Mouse (Mus musculus): ENCODE data around the gene Synj2. TPM values are rescaled to one million over a fixed set of nuclear protein-coding genes. Genes with fewer than 3 reads are reported as not detected.

Synj2 gene
- polyA plus RNA-seq, 1 experiment from 2014 or later: 2.4 TPM

GRCm38 (mm10) chr17:5958229-5958628, 17.1 kb downstream of the Synj2 start:
- ATAC-seq (ENCODE audit: insufficient read depth): peak; percentile 65
- WGBS (ENCODE audit: insufficient replicate concordance): 61% methylated on average over 5 of the region's 5 CpGs

GRCm38 (mm10) chr17:5958636-5959035, 17.6 kb downstream of the Synj2 start:
- Histone ChIP-seq H3K9ac (no peak overlapping the region), H3K36me3 (replicated peaks) (no peaks in the 10 kb centered on the region), H3K4me2 (no peak overlapping the region), H3K4me3 (replicated peaks) (no peak overlapping the region), H3K27ac (replicated peaks) (no peak overlapping the region), H3K4me1 (replicated peaks) (peaks cover 10% of the 10 kb centered on the region), H3K9me3 (replicated peaks) (no peaks in the 10 kb centered on the region), H3K27me3 (no peaks in the 10 kb centered on the region)
- 62% methylated on average over 10 of the region's 10 CpGs for WGBS (ENCODE audit: insufficient replicate concordance)
- ATAC-seq (ENCODE audit: insufficient read depth): no peak

More at GRCm38 (mm10) chr17:5958229-5958628, 17.1 kb downstream of the Synj2 start:
- Histone ChIP-seq H3K4me3 (replicated peaks) (no peak overlapping the region), H3K27me3 (no peaks in the 10 kb centered on the region), H3K4me2 (no peak overlapping the region), H3K9ac (no peak overlapping the region), H3K9me3 (replicated peaks) (no peaks in the 10 kb centered on the region), H3K4me1 (replicated peaks) (peaks cover 10% of the 10 kb centered on the region), H3K27ac (replicated peaks) (no peak overlapping the region), H3K36me3 (replicated peaks) (no peaks in the 10 kb centered on the region)

- ATAC-seq (ENCODE audit: insufficient read depth): no peak
- Histone ChIP-seq H3K4me3 (replicated peaks) (no peak overlapping the region), H3K4me2 (no peak overlapping the region), H3K36me3 (replicated peaks) (no peaks in the 10 kb centered on the region), H3K27me3 (no peaks in the 10 kb centered on the region), H3K9ac (no peak overlapping the region), H3K27ac (replicated peaks) (no peak overlapping the region), H3K9me3 (replicated peaks) (no peaks in the 10 kb centered on the region), H3K4me1 (replicated peaks) (peaks cover 10% of the 10 kb centered on the region)
- 57% methylated on average over 7 of the region's 7 CpGs for WGBS (ENCODE audit: insufficient replicate concordance)
Observed at GRCm38 (mm10) chr17:5959096-5959495, 18.0 kb downstream of the Synj2 start.

- peaks cover 10% of the 10 kb centered on the region for H3K4me1 ChIP-seq (replicated peaks)
- H3K4me3 ChIP-seq (replicated peaks): no peak overlapping the region
- no peaks in the 10 kb centered on the region for H3K36me3 ChIP-seq (replicated peaks)
- WGBS (ENCODE audit: insufficient replicate concordance): 55% methylated on average over 9 of the region's 9 CpGs
- no peak overlapping the region for H3K9ac ChIP-seq
- no peaks in the 10 kb centered on the region for H3K9me3 ChIP-seq (replicated peaks)
- ATAC-seq (ENCODE audit: insufficient read depth): no peak
- no peak overlapping the region for H3K4me2 ChIP-seq
- H3K27me3 ChIP-seq: no peaks in the 10 kb centered on the region
- no peak overlapping the region for H3K27ac ChIP-seq (replicated peaks)
Observed at GRCm38 (mm10) chr17:5959802-5960201, 18.7 kb downstream of the Synj2 start.

- H3K9ac ChIP-seq: no peak overlapping the region
- 64% methylated on average over 8 of the region's 8 CpGs for whole genome bisulfite sequencing (ENCODE audit: insufficient replicate concordance)
- peaks cover 14% of the 10 kb centered on the region for H3K4me1 ChIP-seq (replicated peaks)
- no peak overlapping the region for H3K4me2 ChIP-seq
- H3K9me3 ChIP-seq (replicated peaks): no peaks in the 10 kb centered on the region
- no peak overlapping the region for H3K4me3 ChIP-seq (replicated peaks)
- no peak overlapping the region for H3K27ac ChIP-seq (replicated peaks)
- no peaks in the 10 kb centered on the region for H3K27me3 ChIP-seq
- no peak for ATAC-seq (ENCODE audit: insufficient read depth)
- H3K36me3 ChIP-seq (replicated peaks): no peaks in the 10 kb centered on the region
Observed at GRCm38 (mm10) chr17:5963766-5964165, 22.7 kb downstream of the Synj2 start.

GRCm38 (mm10) chr17:5965084-5965781, 24.2 kb downstream of the Synj2 start:
- no peaks in the 10 kb centered on the region for H3K36me3 ChIP-seq (replicated peaks)
- H3K4me1 ChIP-seq (replicated peaks): peaks cover 24% of the 10 kb centered on the region
- no peaks in the 10 kb centered on the region for H3K27me3 ChIP-seq
- ATAC-seq (ENCODE audit: insufficient read depth): peak; percentile 73
- no peak overlapping the region for H3K9ac ChIP-seq
- H3K9me3 ChIP-seq (replicated peaks): no peaks in the 10 kb centered on the region
- 42% methylated on average over 9 of the region's 9 CpGs for WGBS (ENCODE audit: insufficient replicate concordance)
- no peak overlapping the region for H3K4me3 ChIP-seq (replicated peaks)
- peak overlapping the region; percentile 68 for H3K27ac ChIP-seq (replicated peaks)
- H3K4me2 ChIP-seq: no peak overlapping the region

GRCm38 (mm10) chr17:5966706-5967105, 25.6 kb downstream of the Synj2 start:
- H3K9me3 ChIP-seq (replicated peaks): no peaks in the 10 kb centered on the region
- peaks cover 25% of the 10 kb centered on the region for H3K4me1 ChIP-seq (replicated peaks)
- 62% methylated on average over 5 of the region's 5 CpGs for WGBS (ENCODE audit: insufficient replicate concordance)
- no peak overlapping the region for H3K4me3 ChIP-seq (replicated peaks)
- H3K4me2 ChIP-seq: no peak overlapping the region
- H3K27ac ChIP-seq (replicated peaks): no peak overlapping the region
- H3K36me3 ChIP-seq (replicated peaks): no peaks in the 10 kb centered on the region
- H3K9ac ChIP-seq: no peak overlapping the region
- no peak for ATAC-seq (ENCODE audit: insufficient read depth)
- no peaks in the 10 kb centered on the region for H3K27me3 ChIP-seq

- WGBS (ENCODE audit: insufficient replicate concordance): 49% methylated on average over 6 of the region's 6 CpGs
- no peak for ATAC-seq (ENCODE audit: insufficient read depth)
- H3K27ac ChIP-seq (replicated peaks): no peak overlapping the region
Observed at GRCm38 (mm10) chr17:5968562-5968961, 27.5 kb downstream of the Synj2 start.

GRCm38 (mm10) chr17:5969246-5969645, 28.2 kb downstream of the Synj2 start:
- Histone ChIP-seq H3K27me3 (no peaks in the 10 kb centered on the region), H3K27ac (replicated peaks) (no peak overlapping the region), H3K4me3 (replicated peaks) (no peak overlapping the region), H3K9ac (no peak overlapping the region), H3K4me2 (no peak overlapping the region), H3K9me3 (replicated peaks) (no peaks in the 10 kb centered on the region), H3K36me3 (replicated peaks) (no peaks in the 10 kb centered on the region), H3K4me1 (replicated peaks) (peaks cover 25% of the 10 kb centered on the region)
- ATAC-seq (ENCODE audit: insufficient read depth): no peak
- WGBS (ENCODE audit: insufficient replicate concordance): 59% methylated on average over 3 of the region's 3 CpGs

More at GRCm38 (mm10) chr17:5968562-5968961, 27.5 kb downstream of the Synj2 start:
- Histone ChIP-seq H3K4me1 (replicated peaks) (peaks cover 25% of the 10 kb centered on the region), H3K36me3 (replicated peaks) (no peaks in the 10 kb centered on the region), H3K27me3 (no peaks in the 10 kb centered on the region), H3K9ac (no peak overlapping the region), H3K4me3 (replicated peaks) (no peak overlapping the region), H3K9me3 (replicated peaks) (no peaks in the 10 kb centered on the region), H3K4me2 (no peak overlapping the region)

GRCm38 (mm10) chr17:5970298-5970821, 29.3 kb downstream of the Synj2 start:
- Histone ChIP-seq H3K27me3 (peaks cover 4% of the 10 kb centered on the region; the same call in 1 of the 2 replicates), H3K9ac (no peak overlapping the region), H3K4me2 (no peak overlapping the region), H3K27ac (replicated peaks) (no peak overlapping the region), H3K4me3 (replicated peaks) (no peak overlapping the region), H3K36me3 (replicated peaks) (no peaks in the 10 kb centered on the region), H3K9me3 (replicated peaks) (no peaks in the 10 kb centered on the region), H3K4me1 (replicated peaks) (peaks cover 27% of the 10 kb centered on the region)
- no peak for ATAC-seq (ENCODE audit: insufficient read depth)
- WGBS (ENCODE audit: insufficient replicate concordance): 58% methylated on average over 5 of the region's 5 CpGs

- ATAC-seq (ENCODE audit: insufficient read depth): no peak
Observed at GRCm38 (mm10) chr17:5973536-5973935, 32.5 kb downstream of the Synj2 start.

More at GRCm38 (mm10) chr17:5973536-5973935, 32.5 kb downstream of the Synj2 start:
- Histone ChIP-seq H3K9ac (no peak overlapping the region), H3K9me3 (replicated peaks) (no peaks in the 10 kb centered on the region), H3K27me3 (peaks cover 34% of the 10 kb centered on the region), H3K36me3 (replicated peaks) (no peaks in the 10 kb centered on the region), H3K4me3 (replicated peaks) (no peak overlapping the region), H3K4me2 (no peak overlapping the region), H3K4me1 (replicated peaks) (peaks cover 47% of the 10 kb centered on the region), H3K27ac (replicated peaks) (no peak overlapping the region)
- WGBS (ENCODE audit: insufficient replicate concordance): 51% methylated on average over 8 of the region's 8 CpGs
